Mouse (Mus musculus) liver, embryonic 14.5 days (tissue): ENCODE measurements around the gene Rasa1. TPM values are rescaled to one million over a fixed set of nuclear protein-coding genes. Genes with fewer than 3 reads are reported as not detected.

Experiments
- ATAC-seq: fragments of 200-750 bp; cut with Nextera tagmentation; 2 replicates; pipeline ENCODE4 v1.8.0; 2017; ENCODE audit warnings: moderate number of reproducible peaks, mild to moderate bottlenecking, moderate library complexity; ENCODE audit not compliant: insufficient read depth
- DNase-seq, 3 experiments: peaks; one replicate each; pipeline ENCODE4 v3.0.0-alpha.2; 2012 to 2013; ENCODE audit warnings: low read depth in 3 of 3, low spot score in 3 of 3
- H3K27ac ChIP-seq: fragments of 300-500 bp; sonication (generic); 2 replicates; pipeline ENCODE4 v1.5.1; 2014; ENCODE audit warnings: moderate library complexity, mild to moderate bottlenecking, control low read depth, inconsistent platforms
- H3K27me3 ChIP-seq: fragments of 300-500 bp; sonication (generic); 2 replicates; pipeline ENCODE4 v1.6.1; 2014; ENCODE audit warnings: mild to moderate bottlenecking, low read length, moderate library complexity; ENCODE audit not compliant: control insufficient read depth, insufficient read depth
- H3K36me3 ChIP-seq: fragments of 300-500 bp; sonication (generic); replicated peaks from 2 replicates; pipeline ENCODE4 v1.6.1; 2014; ENCODE audit warnings: low read depth; ENCODE audit not compliant: control insufficient read depth, insufficient read depth
- H3K4me1 ChIP-seq, 2 experiments: fragments of 200-500 bp in 1 of 2; fragments of 300-500 bp in 1 of 2; sonication (generic) in 1 of 2; replicated peaks; 2 replicates each; pipeline ENCODE4 v1.6.1; 2012 to 2014; ENCODE audit warnings: antibody characterized with exemption in 1 of 2, inconsistent platforms in 1 of 2, low read length in 1 of 2; ENCODE audit not compliant: control insufficient read depth in 2 of 2, insufficient read depth in 2 of 2
- H3K4me2 ChIP-seq: fragments of 300-500 bp; sonication (generic); 2 replicates; pipeline ENCODE4 v1.6.1; 2014; ENCODE audit warnings: low read depth, mild to moderate bottlenecking, control low read depth, moderate library complexity
- H3K4me3 ChIP-seq, 2 experiments: fragments of 200-500 bp in 1 of 2; fragments of 300-500 bp in 1 of 2; sonication (generic) in 1 of 2; 2 replicates each; pipeline ENCODE4 v1.5.1; 2012 to 2014; ENCODE audit warnings: low read depth in 2 of 2, low read length in 2 of 2, mild to moderate bottlenecking in 2 of 2, control low read depth in 1 of 2, inconsistent platforms in 1 of 2, moderate library complexity in 1 of 2; ENCODE audit not compliant: insufficient read depth in 1 of 2
- H3K9ac ChIP-seq: fragments of 300-500 bp; sonication (generic); replicated peaks from 2 replicates; pipeline ENCODE4 v1.6.1; 2014; ENCODE audit warnings: mild to moderate bottlenecking, control low read depth, moderate library complexity
- H3K9me3 ChIP-seq: fragments of 300-500 bp; sonication (generic); 2 replicates; pipeline ENCODE4 v1.6.1; 2016; ENCODE audit warnings: low read length, mixed read lengths; ENCODE audit not compliant: control insufficient read depth
- CTCF ChIP-seq: IDR thresholded peaks from 2 replicates; pipeline ENCODE4 v1.5.1; 2016; ENCODE audit warnings: antibody characterized with exemption, low read depth, control low read depth
- EP300 ChIP-seq: IDR thresholded peaks from 2 replicates; pipeline ENCODE4 v1.6.1; 2016; ENCODE audit warnings: antibody characterized with exemption, low read depth
- WGBS: fragments of 180-500 bp; shearing (Covaris S2); extraction: QIAGEN DNeasy Blood & Tissue Kit; methylation state at CpG from one replicate; pipeline ENCODE4 v1.1.7; 2014; ENCODE audit not compliant: insufficient replicate concordance; 5-methylcytosine and 5-hydroxymethylcytosine counted together
- polyA plus RNA-seq, 2 experiments: library from polyadenylated mRNA; depleted of rRNA in 1 of 2; stranded (reverse) in 1 of 2; unstranded in 1 of 2; fragments of >200 nt; fragmentation: Nextera tagmentation in 1 of 2; extraction: Ambion mirVana in 1 of 2; gene quantifications; 2 replicates each; pipeline versions ENCODE4 v1.2.1 to v1.2.3; 2012 to 2014

Rasa1 gene
- polyA plus RNA-seq, 2 experiments: 9.2 to 14.0 TPM

- ATAC-seq: no peak
- TF ChIP-seq CTCF (no peak), EP300 (no peak)
Measured at GRCm38 (mm10) chr13:85290651-85291050, 1.7 kb upstream of the Rasa1 start.

GRCm38 (mm10) chr13:85288574-85288842 is 422 bp downstream of the Rasa1 start:
- WGBS: under 1% methylated on average over 29 of the region's 35 CpGs
- peak overlapping the region; percentile 85 for H3K27ac ChIP-seq

More at GRCm38 (mm10) chr13:85290651-85291050, 1.7 kb upstream of the Rasa1 start:
- DNase-seq: no peak
- Histone ChIP-seq H3K9me3 (no peaks in the 10 kb centered on the region), H3K4me3 (peak overlapping the region in 1 of 2 experiments; percentile 34; a peak in 2 of 4 replicates), H3K4me2 (peak overlapping the region; percentile 75), H3K27ac (no peak overlapping the region), H3K4me1 (0 out of 4 replicates have a peak, but pooled peaks cover 0 to 3% of the 10 kb centered on the region in 2 experiments), H3K36me3 (no peaks in the 10 kb centered on the region), H3K27me3 (no peaks in the 10 kb centered on the region), H3K9ac (0 out of 2 replicates have a peak overlapping the region, but pooled peaks have one; percentile 25)
- 30% methylated on average over 1 of the region's 1 CpGs for WGBS

DNA sequence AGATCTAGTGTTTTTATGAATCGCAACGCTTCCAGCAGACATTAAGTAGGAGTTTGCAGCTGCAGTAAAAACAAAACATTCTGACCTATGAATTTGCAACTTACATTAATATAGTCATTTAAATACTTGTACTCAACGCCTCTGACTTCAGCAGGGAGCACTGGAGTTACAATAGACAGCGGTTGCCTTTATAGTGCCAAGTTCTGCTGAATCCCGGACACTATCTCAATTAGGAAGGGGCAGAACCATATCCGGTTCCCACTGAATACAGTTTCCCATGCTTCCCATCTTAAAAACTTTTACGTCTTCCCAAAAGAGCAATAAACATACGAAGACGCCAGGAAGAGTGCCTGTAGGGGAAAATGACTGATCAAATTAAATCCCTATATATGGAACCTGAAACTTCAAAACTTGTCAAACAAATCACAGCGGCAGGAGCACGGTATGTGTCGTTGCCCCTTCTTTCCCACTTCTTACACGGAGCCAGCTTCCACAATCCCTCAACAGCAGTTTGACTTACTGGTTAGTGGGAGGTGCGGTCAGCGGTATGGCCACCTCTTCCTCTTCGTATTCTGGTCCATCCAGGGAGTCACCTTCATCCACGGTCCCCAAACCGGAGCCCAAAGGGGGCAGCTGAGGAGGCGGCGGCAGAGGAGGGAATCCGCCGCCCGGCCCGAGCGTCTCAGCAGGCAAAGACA is 905 bp downstream of the Rasa1 start:
- no peak for ATAC-seq
- peak overlapping the region; percentile 85 for H3K27ac ChIP-seq
- no peaks in the 10 kb centered on the region for H3K27me3 ChIP-seq
- no peak for TF ChIP-seq EP300
- TF ChIP-seq CTCF: no peak
- peak in 1 of 3 experiments; percentile 27 for DNase-seq
- peaks cover 0 to 5% of the 10 kb centered on the region in 2 experiments; a peak in 2 of 4 replicates for H3K4me1 ChIP-seq
- H3K9me3 ChIP-seq: no peaks in the 10 kb centered on the region
- H3K4me2 ChIP-seq: peak overlapping the region; percentile 88
- H3K9ac ChIP-seq: peak overlapping the region; percentile 95
- WGBS: under 1% methylated on average over 25 of the region's 25 CpGs
- no peaks in the 10 kb centered on the region for H3K36me3 ChIP-seq
- peak overlapping the region; percentile 93 to 98 for H3K4me3 ChIP-seq

More at GRCm38 (mm10) chr13:85288574-85288842, 422 bp downstream of the Rasa1 start:
- Histone ChIP-seq H3K4me3 (peak overlapping the region; percentile 93 to 98), H3K27me3 (no peaks in the 10 kb centered on the region), H3K9me3 (no peaks in the 10 kb centered on the region), H3K4me1 (peaks cover 0 to 3% of the 10 kb centered on the region in 2 experiments; a peak in 1 of 4 replicates), H3K36me3 (no peaks in the 10 kb centered on the region), H3K4me2 (peak overlapping the region; percentile 88), H3K9ac (peak overlapping the region; percentile 95)
- DNase-seq (no peak), ATAC-seq (no peak)
- no peak for TF ChIP-seq CTCF
- TF ChIP-seq EP300: no peak

DNA sequence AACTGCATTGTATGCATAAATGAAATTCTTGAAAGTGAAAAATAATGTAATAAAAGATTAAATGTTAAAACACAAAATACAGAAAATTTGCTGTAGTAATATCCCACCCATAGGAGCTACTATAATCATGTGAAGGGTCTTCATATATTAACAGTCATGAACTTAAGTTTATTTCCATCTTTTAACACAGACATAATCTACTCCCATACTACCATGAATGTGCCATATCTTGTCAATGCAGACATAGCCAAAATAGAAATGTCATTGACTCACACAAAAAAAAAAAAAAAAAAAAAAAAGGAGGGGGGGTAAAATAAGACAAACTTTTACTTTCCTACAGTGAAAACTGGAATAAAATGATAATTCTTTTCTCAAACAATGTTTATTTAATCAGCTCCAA is 6.3 kb downstream of the Rasa1 start:
- ATAC-seq (peak; percentile 54; the same call in 1 of the 2 replicates), DNase-seq (no peak)
- H3K9me3 ChIP-seq: no peaks in the 10 kb centered on the region
- H3K27ac ChIP-seq: no peak overlapping the region
- H3K27me3 ChIP-seq: no peaks in the 10 kb centered on the region
- H3K4me3 ChIP-seq: no peak overlapping the region
- TF ChIP-seq EP300 (peak; percentile 39; the same call in 1 of the 2 replicates), CTCF (no peak)
- no peak overlapping the region for H3K4me2 ChIP-seq
- H3K36me3 ChIP-seq: no peaks in the 10 kb centered on the region
- H3K4me1 ChIP-seq: peaks cover 3 to 4% of the 10 kb centered on the region in 2 experiments
- no peak overlapping the region for H3K9ac ChIP-seq

DNA sequence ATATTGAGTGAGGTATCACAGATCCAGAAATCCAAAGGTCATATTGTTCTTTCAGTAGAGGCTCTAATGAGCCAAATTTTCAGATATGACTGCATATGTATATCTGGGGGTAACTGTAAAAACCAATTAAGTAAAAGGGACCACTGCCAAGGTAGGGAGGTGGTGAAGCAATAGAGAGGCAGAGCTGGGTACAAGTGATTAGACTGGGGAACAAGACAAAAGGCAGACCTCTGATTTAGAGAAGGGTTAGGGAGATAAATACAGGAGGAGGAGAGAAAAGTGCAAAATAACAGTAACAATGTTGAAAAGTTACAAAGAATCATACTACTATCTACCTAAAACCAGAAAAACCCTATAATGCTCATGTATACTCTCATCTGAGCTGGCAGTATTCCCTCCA is 10.0 kb downstream of the Rasa1 start:
- no peak for ATAC-seq
- Histone ChIP-seq H3K36me3 (no peaks in the 10 kb centered on the region), H3K9ac (no peak overlapping the region), H3K4me3 (no peak overlapping the region), H3K4me1 (peaks cover 3 to 9% of the 10 kb centered on the region in 2 experiments), H3K27me3 (no peaks in the 10 kb centered on the region), H3K27ac (no peak overlapping the region), H3K9me3 (no peaks in the 10 kb centered on the region), H3K4me2 (no peak overlapping the region)
- TF ChIP-seq EP300: no peak
- no peak for TF ChIP-seq CTCF
- DNase-seq: no peak
